In genomic region chr16:29754579-29755199, GRCm38 (mm10) we compare ENCODE assay signal across 13 mouse cellular contexts.
DNase-seq lines count a peak whose midpoint lies in the region; ATAC-seq and TF ChIP-seq lines count a peak whose summit lies in the region.
"Had no signal": no experiment of that assay in that cellular context is flagged by ENCODE, and none has a peak within 500 bp of the region (broad histone marks: within the 10 kb centered on the region; RNA-seq: fewer than 3 reads in every experiment).

No protein-coding gene starts in this region.

- H3K4me1 ChIP-seq in heart, embryonic 10.5 days: peaks cover 32% of the 10 kb centered on the region
- peaks cover 32% of the 10 kb centered on the region for H3K4me1 ChIP-seq in lung, embryonic 14.5 days (ENCODE audit: insufficient read depth)
- peaks cover 5% of the 10 kb centered on the region for H3K4me1 ChIP-seq in lung, adult 2 months (ENCODE audit: control insufficient read depth, insufficient read depth, low read length)
- peaks cover 16% of the 10 kb centered on the region for H3K4me1 ChIP-seq in limb, embryonic 14.5 days (ENCODE audit: control insufficient read depth, insufficient read depth, low read length)

- peak; percentile 67 for ATAC-seq in lung, embryonic 14.5 days (ENCODE audit: insufficient read depth)
- ATAC-seq in limb, embryonic 14.5 days (ENCODE audit: low FRiP score, low read depth): peak; percentile 55; the same call in 1 of the 2 replicates
- ATAC-seq: Patski had no signal

- peaks cover 2% of the 10 kb centered on the region; the same call in 1 of the 2 replicates for H3K9me3 ChIP-seq in heart, embryonic 10.5 days
- H3K9me3 ChIP-seq in lung, embryonic 14.5 days (ENCODE audit: low read depth, low read length): no peaks in the 10 kb centered on the region
- no peaks in the 10 kb centered on the region for H3K9me3 ChIP-seq in limb, embryonic 14.5 days (ENCODE audit: control insufficient read depth, low read length)
- H3K9me3 ChIP-seq: hindbrain, embryonic 10.5 days had no signal

- H3K36me3 ChIP-seq in heart, embryonic 10.5 days: no peaks in the 10 kb centered on the region
- H3K36me3 ChIP-seq in lung, embryonic 14.5 days (ENCODE audit: insufficient read depth): no peaks in the 10 kb centered on the region
- H3K36me3 ChIP-seq in limb, embryonic 14.5 days (ENCODE audit: control insufficient read depth, insufficient read depth, low read length): no peaks in the 10 kb centered on the region
- H3K36me3 ChIP-seq: hindbrain, embryonic 10.5 days had no signal

- TF ChIP-seq CTCF in lung, embryonic 14.5 days (IDR thresholded peaks at IDR 0.05; ENCODE audit: low read depth): no peak
- no peak for TF ChIP-seq CTCF in lung, adult 2 months (IDR thresholded peaks at IDR 0.05; ENCODE audit: insufficient read depth, low read length)

- no peak for DNase-seq in heart, embryonic 10.5 days (ENCODE audit: low spot score)
- DNase-seq in heart, postnatal 14 days: no peak
- DNase-seq in lung, embryonic 14.5 days: peak; percentile 66
- no peak for DNase-seq in lung, adult 2 months
- peak; percentile 96 for DNase-seq in fibroblast of lung, adult 2 months (ENCODE audit: low read depth)
- DNase-seq in limb, embryonic 14.5 days (ENCODE audit: low spot score): no peak
- no peak for DNase-seq in thymus, postnatal 25 days
- DNase-seq in spleen, postnatal 10 days (ENCODE audit: low spot score in 2 of 2): no peak
- DNase-seq: adrenal gland, postnatal 25 days; cerebellum, adult 11-12 months; heart, adult 2 months had no signal

- 0 out of 2 replicates have a peak overlapping the region, but pooled peaks have one; percentile 8 for H3K27ac ChIP-seq in heart, embryonic 10.5 days
- H3K27ac ChIP-seq in lung, embryonic 14.5 days (ENCODE audit: low read depth): no peak overlapping the region
- no peak overlapping the region for H3K27ac ChIP-seq in limb, embryonic 14.5 days (replicated peaks; ENCODE audit: low read depth, low read length)
- H3K27ac ChIP-seq: heart, adult 2 months; hindbrain, embryonic 10.5 days had no signal

- no peak overlapping the region for H3K4me2 ChIP-seq in lung, embryonic 14.5 days
- H3K4me2 ChIP-seq in limb, embryonic 14.5 days (replicated peaks; ENCODE audit: low read depth, low read length, severe bottlenecking): no peak overlapping the region

- WGBS in heart, embryonic 10.5 days: 43% methylated on average over 8 of the region's 8 CpGs
- WGBS in lung, embryonic 14.5 days: 31% methylated on average over 8 of the region's 8 CpGs
- 58% methylated on average over 8 of the region's 8 CpGs for WGBS in lung, adult 2 months
- WGBS in limb, embryonic 14.5 days: 49% methylated on average over 8 of the region's 8 CpGs

- intact Hi-C loops in heart, postnatal 14 days (cut with DNase I): no loop called here

- no peak for TF ChIP-seq POLR2A in lung, adult 2 months (IDR thresholded peaks at IDR 0.05; ENCODE audit: borderline replicate concordance, extremely low read depth, low read depth, low read length)
- no peak for TF ChIP-seq POLR2A in limb, embryonic 14.5 days (IDR thresholded peaks at IDR 0.05; ENCODE audit: borderline replicate concordance, extremely low read depth, insufficient read depth, insufficient read length)

- H3K4me3 ChIP-seq in heart, embryonic 10.5 days: no peak overlapping the region
- no peak overlapping the region for H3K4me3 ChIP-seq in lung, embryonic 14.5 days (ENCODE audit: low read depth, low read length)
- H3K4me3 ChIP-seq in lung, adult 2 months (replicated peaks; ENCODE audit: extremely low read depth, low read depth, low read length): no peak overlapping the region
- no peak overlapping the region for H3K4me3 ChIP-seq in limb, embryonic 14.5 days (replicated peaks; ENCODE audit: low read length)
- H3K4me3 ChIP-seq: heart, adult 2 months; hindbrain, embryonic 10.5 days had no signal

- no peak overlapping the region for H3K9ac ChIP-seq in lung, embryonic 14.5 days
- no peak overlapping the region for H3K9ac ChIP-seq in limb, embryonic 14.5 days (ENCODE audit: low read depth, low read length, severe bottlenecking)

- peaks cover 71% of the 10 kb centered on the region for H3K27me3 ChIP-seq in heart, embryonic 10.5 days (ENCODE audit: insufficient read depth, poor library complexity, severe bottlenecking)
- no peaks in the 10 kb centered on the region for H3K27me3 ChIP-seq in lung, embryonic 14.5 days (ENCODE audit: insufficient read depth, low read length)
- H3K27me3 ChIP-seq in limb, embryonic 14.5 days (ENCODE audit: control insufficient read depth, insufficient read depth, low read length): no peaks in the 10 kb centered on the region
- H3K27me3 ChIP-seq: Patski had no signal

Comparison
In these comparisons a context has a peak if more than half of its experiments do, and no peak if none do; other contexts are left out.
1. DNase-seq: peak in lung, embryonic 14.5 days (single experiment) and fibroblast of lung, adult 2 months (single experiment); none in heart, embryonic 10.5 days (single experiment), heart, postnatal 14 days (0 of 2), lung, adult 2 months (single experiment), limb, embryonic 14.5 days (single experiment), thymus, postnatal 25 days (single experiment) and spleen, postnatal 10 days (0 of 2).